Mouse (Mus musculus) spleen, postnatal 14 days (tissue): Measurements from ENCODE around the gene Cd36.
"Not testable (repeated sequence)": the region's sequence is repeated elsewhere in the genome, so short reads cannot be mapped to it uniquely, and the experiment has no call there.

Source experiments
- DNase-seq, 2 experiments: peaks; one replicate each; pipeline ENCODE4 v3.0.0; 2021 to 2022; ENCODE audit warnings: low spot score in 2 of 2

The Cd36 gene

DNA sequence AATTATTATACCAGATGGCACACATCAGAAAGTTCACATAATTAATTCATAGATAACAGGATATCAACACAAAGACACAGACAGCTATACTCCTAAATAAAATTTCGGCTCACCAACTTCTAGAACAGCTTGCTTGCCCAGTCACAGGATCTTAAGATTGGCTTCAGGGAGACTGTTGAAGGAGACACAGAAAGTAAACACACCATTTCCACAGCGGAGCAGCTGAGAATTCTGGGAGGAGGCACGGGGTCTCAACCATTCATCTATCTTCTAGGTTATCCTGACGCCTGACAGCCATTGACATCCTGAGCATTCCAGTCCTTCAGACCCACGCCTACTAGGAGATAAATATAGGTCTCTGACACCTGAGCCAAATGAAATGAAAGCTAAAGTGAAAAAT is at the start of gene Cd36:
Gene Cd36, minus strand, starts transcription at position 204 of the 400 bp plus-strand sequence.
- DNase-seq = no peak

- no peak for DNase-seq
Measured at GRCm38 (mm10) chr5:17934501-17934900, 45.9 kb upstream of the Cd36 start.

GRCm38 (mm10) chr5:17931588-17931987 is 43.0 kb upstream of the Cd36 start:
- DNase-seq = not testable (repeated sequence)

GRCm38 (mm10) chr5:17929006-17929567 is 40.5 kb upstream of the Cd36 start:
- no peak for DNase-seq

DNA sequence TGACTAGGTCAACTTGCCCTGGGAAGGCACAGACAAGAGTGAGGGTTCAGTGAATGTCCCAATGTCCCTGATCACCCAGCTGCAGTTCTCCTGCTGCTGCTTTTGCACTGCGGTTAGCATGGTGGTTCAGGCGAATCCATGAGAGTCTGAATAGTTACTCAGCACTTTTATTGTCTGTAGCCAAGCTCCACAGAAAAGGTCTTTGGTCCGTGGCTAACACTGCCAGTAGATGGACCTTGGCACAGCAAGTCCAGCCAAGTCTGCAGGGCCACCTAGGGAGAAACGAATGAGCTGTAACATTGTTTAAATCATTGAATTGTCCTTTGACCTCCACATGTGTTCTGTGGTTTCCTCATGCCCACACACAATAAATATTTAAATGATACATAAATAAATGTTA is 39.9 kb upstream of the Cd36 start:
- no peak for DNase-seq

- no peak for DNase-seq
Measured at GRCm38 (mm10) chr5:17924085-17924518, 35.5 kb upstream of the Cd36 start.

GRCm38 (mm10) chr5:17923648-17924047 is 35.0 kb upstream of the Cd36 start:
- DNase-seq = no peak

GRCm38 (mm10) chr5:17918966-17919365 is 30.4 kb upstream of the Cd36 start:
- DNase-seq = no peak

GRCm38 (mm10) chr5:17904766-17905165 is 16.2 kb upstream of the Cd36 start:
- no peak for DNase-seq

DNA sequence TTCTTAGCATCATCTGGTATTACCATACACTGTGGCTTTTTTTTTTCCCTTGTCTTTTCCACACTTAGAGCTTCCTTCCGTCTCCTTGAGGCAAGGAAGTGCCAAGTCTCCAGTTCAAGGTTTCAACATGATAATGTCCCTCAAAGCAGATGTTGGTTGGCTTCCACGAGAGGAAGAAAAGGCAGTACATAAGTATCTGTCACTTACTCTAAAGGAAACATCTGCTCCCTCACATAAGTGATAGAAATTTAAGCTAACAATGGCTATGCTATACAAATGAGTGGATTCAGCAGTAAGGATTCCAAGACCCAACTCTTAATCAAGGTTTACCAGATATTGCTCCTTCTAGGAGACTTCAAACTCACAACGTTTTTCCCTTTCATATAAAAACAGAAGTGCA is 10.3 kb upstream of the Cd36 start:
- DNase-seq = no peak

GRCm38 (mm10) chr5:17897641-17898040 is 9.0 kb upstream of the Cd36 start:
- not testable (repeated sequence) for DNase-seq

- DNase-seq = no peak
Measured at GRCm38 (mm10) chr5:17893577-17894172, 5.1 kb upstream of the Cd36 start.

DNA sequence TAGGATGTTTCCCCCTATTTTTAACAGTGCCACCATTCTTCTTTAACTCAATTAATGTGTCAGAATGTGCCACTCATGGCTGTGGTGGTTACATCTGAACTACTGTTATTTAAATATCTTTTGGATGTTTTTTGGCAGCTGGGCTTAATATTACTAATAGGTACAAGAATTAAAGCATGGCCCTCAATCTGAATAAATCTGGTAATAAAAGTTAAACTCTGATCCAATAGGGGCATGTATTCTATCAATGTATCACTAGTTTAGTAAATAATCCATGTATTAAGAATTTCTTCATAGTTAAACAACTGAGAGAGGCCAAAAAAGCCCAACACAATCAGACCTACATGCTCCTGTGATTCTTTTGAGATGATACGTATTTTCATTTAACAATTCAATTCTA is 690 bp upstream of the Cd36 start:
- DNase-seq = no peak

DNA sequence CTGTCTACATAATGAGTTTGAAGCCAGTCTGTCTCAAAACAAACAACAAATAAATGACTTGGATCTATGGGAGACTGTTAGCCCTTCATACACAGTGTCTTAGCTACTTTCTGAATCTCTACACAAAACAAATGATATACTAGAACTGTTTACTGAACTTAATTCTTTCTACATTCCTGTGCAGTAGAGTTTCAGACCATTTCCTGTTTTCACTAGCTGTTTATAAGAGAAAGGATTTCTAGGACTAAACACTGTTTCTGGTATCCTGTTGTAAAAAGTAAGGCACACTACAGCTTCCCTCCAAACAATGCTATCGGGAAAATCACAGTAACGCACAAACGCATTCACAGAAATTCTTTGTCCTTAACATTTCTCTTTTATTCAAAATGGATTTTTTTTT is 2.2 kb downstream of the Cd36 start:
- no peak for DNase-seq

DNA sequence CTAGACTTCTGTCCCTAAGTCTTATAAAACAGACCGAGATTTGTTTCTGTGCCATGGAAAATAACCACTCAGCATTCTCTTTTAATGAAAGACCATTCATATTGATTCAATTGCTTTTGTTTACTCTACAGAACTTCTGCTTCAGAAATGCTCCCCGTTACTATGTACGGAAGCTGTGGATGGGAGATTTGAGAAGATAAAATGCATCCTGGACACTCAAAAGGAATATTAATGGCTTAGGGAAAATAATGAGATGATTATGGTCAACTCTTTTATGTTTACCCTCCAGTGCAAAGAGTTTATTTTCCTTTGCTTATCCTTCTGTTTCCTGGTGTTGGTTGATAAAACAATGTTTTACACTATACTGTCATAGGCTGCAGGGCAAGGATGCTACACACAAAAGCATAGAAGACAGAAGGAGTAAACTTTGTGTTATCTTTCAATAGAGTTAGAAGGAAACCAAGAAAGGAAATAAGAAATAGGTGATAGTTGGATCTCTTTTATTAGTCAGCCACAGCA is 5.2 kb downstream of the Cd36 start:
- DNase-seq = no peak

DNA sequence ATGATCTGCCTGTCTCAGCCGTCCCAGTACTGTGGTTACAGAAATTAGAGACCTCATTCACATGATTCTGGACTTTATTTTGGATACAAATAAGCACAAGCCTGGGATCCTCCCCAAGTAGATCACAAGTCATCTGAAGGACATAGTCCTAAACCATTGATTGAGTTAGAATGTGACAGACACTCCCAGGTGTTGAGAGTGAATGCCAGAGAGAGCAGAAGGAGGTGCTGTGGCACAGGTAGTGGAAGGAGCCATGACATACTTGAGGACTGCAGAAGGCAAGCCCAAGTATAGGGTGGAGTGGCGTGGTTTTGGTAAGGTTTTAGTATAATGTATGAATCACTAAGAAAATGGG is 7.1 kb downstream of the Cd36 start:
- no peak for DNase-seq

GRCm38 (mm10) chr5:17880799-17881541 is 7.6 kb downstream of the Cd36 start:
- no peak for DNase-seq

- DNase-seq = no peak
Measured at GRCm38 (mm10) chr5:17879924-17880323, 8.7 kb downstream of the Cd36 start.

- DNase-seq = no peak
Measured at GRCm38 (mm10) chr5:17877044-17877443, 11.6 kb downstream of the Cd36 start.

GRCm38 (mm10) chr5:17876637-17877036 is 12.0 kb downstream of the Cd36 start:
- DNase-seq = no peak

GRCm38 (mm10) chr5:17874335-17874734 is 14.3 kb downstream of the Cd36 start:
- no peak for DNase-seq

- no peak for DNase-seq
Measured at GRCm38 (mm10) chr5:17865432-17865831, 23.2 kb downstream of the Cd36 start.

GRCm38 (mm10) chr5:17863085-17863484 is 25.5 kb downstream of the Cd36 start:
- DNase-seq = no peak
